Mouse (Mus musculus) ES-Bruce4 (cell line): Measurements from ENCODE around the gene Plek2. TPM values are rescaled to one million over a fixed set of nuclear protein-coding genes. Genes with fewer than 3 reads are reported as not detected.

Experiments
- H3K27ac ChIP-seq: 2 replicates; pipeline ENCODE4 v1.5.1; 2012; ENCODE audit warnings: low read length, inconsistent platforms; ENCODE audit not compliant: insufficient read depth
- H3K27me3 ChIP-seq: 2 replicates; pipeline ENCODE4 v1.6.1; 2012; ENCODE audit warnings: mild to moderate bottlenecking, low read length, inconsistent platforms; ENCODE audit not compliant: control insufficient read depth, poor library complexity, insufficient read depth, severe bottlenecking
- H3K36me3 ChIP-seq: 2 replicates; pipeline ENCODE4 v1.6.1; 2012; ENCODE audit warnings: inconsistent platforms, mild to moderate bottlenecking, low read length, moderate library complexity; ENCODE audit not compliant: control insufficient read depth, poor library complexity, insufficient read depth, severe bottlenecking
- H3K4me1 ChIP-seq: one replicate; pipeline ENCODE4 v1.8.1; 2011; ENCODE audit warnings: low read length; ENCODE audit not compliant: control insufficient read depth, insufficient read depth
- H3K4me3 ChIP-seq: 2 replicates; pipeline ENCODE4 v1.5.1; 2011; ENCODE audit warnings: low read depth, mild to moderate bottlenecking, low read length
- H3K9ac ChIP-seq: 2 replicates; pipeline ENCODE4 v1.6.1; 2012; ENCODE audit warnings: low read depth, mild to moderate bottlenecking, inconsistent platforms; ENCODE audit not compliant: poor library complexity, severe bottlenecking
- H3K9me3 ChIP-seq: replicated peaks from 2 replicates; pipeline ENCODE4 v1.6.1; 2012; ENCODE audit warnings: mild to moderate bottlenecking, low read length, inconsistent platforms; ENCODE audit not compliant: control insufficient read depth, poor library complexity, insufficient read depth, severe bottlenecking
- CTCF ChIP-seq: IDR thresholded peaks from one replicate; pipeline ENCODE4 v1.8.1; 2011; ENCODE audit warnings: low read depth, low read length
- EP300 ChIP-seq: IDR thresholded peaks from 2 replicates; pipeline ENCODE4 v1.6.1; 2011; ENCODE audit warnings: low read depth, low read length; ENCODE audit not compliant: insufficient read depth
- POLR2A ChIP-seq: IDR thresholded peaks from one replicate; pipeline ENCODE4 v1.8.1; 2011; ENCODE audit warnings: low read length; ENCODE audit not compliant: insufficient read depth
- polyA plus RNA-seq: library from polyadenylated mRNA; stranded (reverse); fragments of >200 nt; gene quantifications from 2 replicates; pipeline ENCODE4 v1.2.4, GENCODE M21; 2011; ENCODE audit warnings: low read depth; ENCODE audit not compliant: missing spikeins, insufficient read depth, insufficient read length

Gene Plek2
- polyA plus RNA-seq, 1 experiment: 3.0 TPM

DNA sequence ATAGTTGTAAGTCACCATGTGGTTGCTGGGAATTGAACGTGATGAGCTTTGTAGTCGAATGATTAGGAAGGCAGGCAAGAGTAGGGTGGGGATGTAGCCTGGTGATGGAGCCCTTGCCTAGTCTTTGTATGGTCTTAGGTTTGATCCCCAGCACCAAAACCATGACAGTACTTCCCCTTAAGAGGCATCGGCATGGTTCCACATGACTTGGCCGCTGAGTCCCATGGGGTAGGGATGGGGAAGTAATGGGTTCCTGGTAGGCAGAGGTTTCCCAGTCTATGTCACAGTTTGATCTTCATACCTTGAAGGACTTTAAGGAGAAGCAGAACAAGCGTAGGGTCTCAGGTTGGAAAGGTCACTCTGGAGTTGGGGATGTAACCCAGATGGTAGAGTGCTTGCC, 5.3 kb downstream of the Plek2 start:
- Histone ChIP-seq H3K9ac (no peak overlapping the region), H3K27me3 (no peaks in the 10 kb centered on the region), H3K4me3 (no peak overlapping the region), H3K27ac (no peak overlapping the region), H3K36me3 (no peaks in the 10 kb centered on the region), H3K9me3 (no peaks in the 10 kb centered on the region), H3K4me1 (no peaks in the 10 kb centered on the region)
- TF ChIP-seq EP300 (no peak), CTCF (no peak), POLR2A (no peak)

DNA sequence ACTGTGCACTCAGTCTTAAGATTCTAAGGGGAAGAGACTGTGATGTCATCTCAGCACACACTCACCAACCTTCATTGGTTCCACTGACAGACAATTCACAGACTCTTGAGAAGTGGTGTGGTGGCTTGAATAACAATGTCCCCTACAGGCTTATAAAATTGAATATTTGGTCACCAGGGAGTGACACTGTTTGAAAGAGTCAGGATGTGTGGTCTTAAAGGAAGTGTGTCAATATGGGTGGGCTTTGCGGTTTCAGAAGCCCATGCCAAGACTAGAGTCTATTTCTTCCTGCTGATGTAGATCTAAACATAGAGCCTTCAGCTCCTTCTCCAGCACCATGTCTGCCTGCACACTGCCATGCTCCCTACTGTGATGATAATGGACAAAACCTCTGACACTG, 8.9 kb downstream of the Plek2 start:
- Histone ChIP-seq H3K9me3 (no peaks in the 10 kb centered on the region), H3K27ac (no peak overlapping the region), H3K4me1 (no peaks in the 10 kb centered on the region), H3K27me3 (no peaks in the 10 kb centered on the region), H3K36me3 (no peaks in the 10 kb centered on the region), H3K4me3 (no peak overlapping the region), H3K9ac (no peak overlapping the region)
- TF ChIP-seq EP300: no peak
- no peak for TF ChIP-seq CTCF
- TF ChIP-seq POLR2A: no peak

DNA sequence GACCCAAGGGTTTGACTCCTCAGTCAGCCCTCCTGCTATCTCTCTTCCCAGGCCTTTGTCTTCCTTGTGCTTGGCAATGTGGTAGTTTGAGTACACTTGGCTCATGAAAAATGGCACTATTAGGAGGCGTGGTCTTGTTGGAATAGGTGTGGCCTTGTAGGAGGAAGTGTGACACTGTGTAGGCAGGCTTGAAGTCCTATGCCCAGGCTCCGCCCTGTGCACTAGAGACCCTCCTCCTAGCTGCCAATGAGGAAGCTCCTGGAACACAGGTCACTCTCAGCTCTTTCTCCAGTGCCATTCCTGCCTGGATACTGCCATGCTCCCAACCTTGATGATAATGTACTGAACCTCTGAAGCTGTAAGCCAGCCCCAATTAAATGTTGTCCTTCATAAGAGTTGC, 15.6 kb downstream of the Plek2 start:
- Histone ChIP-seq H3K9me3 (no peaks in the 10 kb centered on the region), H3K4me3 (no peak overlapping the region), H3K27me3 (no peaks in the 10 kb centered on the region), H3K4me1 (no peaks in the 10 kb centered on the region), H3K27ac (no peak overlapping the region), H3K36me3 (peaks cover 4% of the 10 kb centered on the region; the same call in 1 of the 2 replicates), H3K9ac (no peak overlapping the region)
- no peak for TF ChIP-seq CTCF
- no peak for TF ChIP-seq EP300
- no peak for TF ChIP-seq POLR2A

DNA sequence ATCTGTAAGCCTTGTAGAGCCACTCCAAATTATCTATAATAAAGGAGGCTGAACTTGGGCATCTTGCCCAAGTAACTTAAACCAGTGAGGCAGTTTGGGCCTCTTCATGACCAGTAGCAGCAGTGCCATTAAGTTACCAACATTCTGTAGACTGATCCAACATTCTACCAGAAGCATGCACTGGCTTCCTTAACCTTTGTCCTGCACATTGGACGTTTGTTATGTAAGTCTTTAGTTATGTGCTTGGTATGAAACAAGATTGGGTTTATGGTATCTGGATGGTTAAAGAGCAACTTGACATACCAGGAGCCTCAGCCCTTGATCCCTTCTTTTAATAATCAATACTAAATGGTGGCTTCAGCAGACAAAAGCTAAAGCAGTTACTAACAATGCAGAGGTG, 16.7 kb downstream of the Plek2 start:
- H3K9ac ChIP-seq: no peak overlapping the region
- no peaks in the 10 kb centered on the region for H3K4me1 ChIP-seq
- H3K9me3 ChIP-seq: no peaks in the 10 kb centered on the region
- no peak overlapping the region for H3K27ac ChIP-seq
- TF ChIP-seq CTCF: no peak
- no peak for TF ChIP-seq POLR2A
- no peak for TF ChIP-seq EP300
- no peak overlapping the region for H3K4me3 ChIP-seq
- H3K27me3 ChIP-seq: no peaks in the 10 kb centered on the region
- H3K36me3 ChIP-seq: peaks cover 9% of the 10 kb centered on the region

DNA sequence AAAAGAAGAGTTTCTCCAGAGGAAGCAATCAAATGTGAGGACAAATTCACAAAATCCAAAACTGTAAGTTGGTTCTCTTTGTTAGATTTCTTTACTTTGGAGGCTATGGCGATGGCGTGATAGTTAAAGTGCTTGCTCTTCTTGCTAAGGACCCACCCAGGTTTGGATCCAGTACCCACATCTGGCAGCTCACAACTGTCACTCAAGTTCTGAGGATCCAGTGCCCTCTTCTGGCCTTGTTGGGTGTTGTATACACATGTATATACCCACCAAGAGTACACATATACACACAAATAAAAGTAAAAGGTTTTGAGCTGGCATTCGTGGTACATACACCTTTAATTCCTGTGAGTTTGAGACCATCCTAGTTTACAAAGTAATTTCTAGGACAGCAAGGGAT, 32.2 kb downstream of the Plek2 start:
- H3K4me3 ChIP-seq: no peak overlapping the region
- peaks cover 65% of the 10 kb centered on the region for H3K36me3 ChIP-seq
- H3K4me1 ChIP-seq: no peaks in the 10 kb centered on the region
- no peak overlapping the region for H3K27ac ChIP-seq
- no peaks in the 10 kb centered on the region for H3K27me3 ChIP-seq
- H3K9ac ChIP-seq: no peak overlapping the region
- TF ChIP-seq POLR2A (no peak), CTCF (no peak), EP300 (no peak)
- H3K9me3 ChIP-seq: no peaks in the 10 kb centered on the region

DNA sequence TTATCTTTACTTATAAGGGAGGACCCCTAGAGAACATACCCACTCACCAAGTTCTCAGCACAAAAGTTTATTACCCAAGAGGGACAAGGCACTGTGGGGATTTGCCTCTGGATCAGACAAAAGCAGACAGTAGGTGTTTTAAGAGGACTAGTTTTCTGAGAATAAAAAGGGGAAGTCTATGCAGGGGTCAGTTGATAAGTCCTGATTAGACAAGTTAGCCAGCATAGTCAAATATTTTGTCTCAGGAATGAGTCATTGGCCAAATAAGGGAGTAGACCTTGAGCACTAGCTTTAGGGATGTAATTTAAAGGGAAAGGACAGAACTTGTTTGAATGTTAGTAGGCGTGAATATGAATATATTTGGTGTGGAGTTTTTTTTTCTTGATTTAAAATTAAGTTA, 38.6 kb downstream of the Plek2 start:
- H3K36me3 ChIP-seq: peaks cover 49% of the 10 kb centered on the region
- no peaks in the 10 kb centered on the region for H3K4me1 ChIP-seq
- TF ChIP-seq POLR2A (no peak), CTCF (no peak), EP300 (no peak)
- no peak overlapping the region for H3K4me3 ChIP-seq
- no peaks in the 10 kb centered on the region for H3K9me3 ChIP-seq
- H3K27me3 ChIP-seq: no peaks in the 10 kb centered on the region
- H3K9ac ChIP-seq: no peak overlapping the region
- no peak overlapping the region for H3K27ac ChIP-seq
